ENCODE assay signal across 9 mouse cellular contexts in the genomic region with DNA sequence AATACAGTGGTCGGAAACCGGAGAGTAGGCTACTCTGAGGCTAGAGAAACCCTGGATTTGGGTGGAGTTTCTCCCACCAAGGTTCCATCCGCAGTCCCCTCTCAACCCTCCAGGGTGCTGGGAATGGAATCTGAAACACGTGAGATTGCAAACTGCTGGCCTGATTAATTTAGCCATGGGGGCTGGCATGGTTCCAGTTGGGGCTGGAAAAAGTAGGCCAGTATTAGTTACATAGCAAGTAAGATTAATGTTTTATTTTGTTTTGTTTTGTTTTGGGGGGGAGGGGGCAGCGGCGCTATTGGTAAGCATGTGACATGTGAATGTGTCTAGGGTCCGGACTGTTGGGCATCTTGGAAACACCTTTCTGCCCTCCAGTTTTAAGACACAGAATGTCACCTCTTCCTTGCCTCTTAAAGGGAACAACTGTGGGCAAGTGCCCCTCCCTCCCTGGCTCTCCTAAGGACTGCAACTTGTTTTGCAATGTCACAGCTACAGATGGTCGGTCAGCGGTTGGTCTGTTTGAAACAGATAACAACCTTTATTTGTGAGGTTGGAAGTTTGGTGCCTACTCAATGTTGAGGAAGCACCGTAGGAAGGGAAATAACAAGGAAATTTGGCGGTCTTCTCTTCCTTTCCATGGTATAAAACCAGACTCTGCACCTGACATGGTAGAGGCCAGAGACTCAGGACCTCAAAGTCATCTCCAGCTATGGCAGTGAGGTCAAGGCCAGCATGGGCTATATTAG. TPM values are rescaled to one million over a fixed set of nuclear protein-coding genes. Genes with fewer than 3 reads are reported as not detected.
DNase-seq lines count a peak whose midpoint lies in the region; ATAC-seq and TF ChIP-seq lines count a peak whose summit lies in the region.
"Had no signal": no experiment of that assay in that cellular context is flagged by ENCODE, and none has a peak within 500 bp of the region (broad histone marks: within the 10 kb centered on the region; RNA-seq: fewer than 3 reads in every experiment).

No protein-coding gene starts in this region.

- TF ChIP-seq POLR2A in kidney, adult 2 months (IDR thresholded peaks at IDR 0.05; ENCODE audit: low read depth, low read length): no peak

- WGBS in kidney, adult 2 months: 18% methylated on average over 11 of the region's 11 CpGs
- 76% methylated on average over 11 of the region's 11 CpGs for WGBS in forebrain, embryonic 15.5 days

- intact Hi-C loops in left cerebral cortex, postnatal 4 days (cut with DNase I): loop anchor here (2.0 to 5.0 kb wide), 2 partner anchors 236 to 304 kb away; no protein-coding TSS in a partner anchor

- peak overlapping the region; percentile 83 for H3K27ac ChIP-seq in kidney, adult 2 months (ENCODE audit: insufficient read depth, low read depth, low read length)
- no peak overlapping the region for H3K27ac ChIP-seq in forebrain, embryonic 15.5 days (replicated peaks)
- H3K27ac ChIP-seq: neural tube, embryonic 13.5 days had no signal

- H3K4me3 ChIP-seq in kidney, adult 2 months (ENCODE audit: insufficient read depth, low read depth, low read length): no peak overlapping the region
- H3K4me3 ChIP-seq in forebrain, embryonic 15.5 days: no peak overlapping the region
- H3K4me3 ChIP-seq: neural tube, embryonic 13.5 days had no signal

- peak; percentile 24; the same call in 1 of the 2 replicates for TF ChIP-seq CTCF in kidney, adult 2 months (conservative IDR thresholded peaks at IDR 0.05; ENCODE audit: insufficient read depth, insufficient read length, low read depth, low read length)

- H3K36me3 ChIP-seq in kidney, adult 2 months (ENCODE audit: control insufficient read depth, insufficient read depth, low read length): no peaks in the 10 kb centered on the region
- no peaks in the 10 kb centered on the region for H3K36me3 ChIP-seq in forebrain, embryonic 15.5 days
- H3K36me3 ChIP-seq: neural tube, embryonic 13.5 days had no signal

- H3K4me2 ChIP-seq in forebrain, embryonic 15.5 days (replicated peaks): no peak overlapping the region
- H3K4me2 ChIP-seq: neural tube, embryonic 13.5 days had no signal

- peak; percentile 28 for DNase-seq in left cerebral cortex, postnatal 4 days
- DNase-seq in left cerebral cortex, adult 11 months (ENCODE audit: low spot score): no peak
- DNase-seq in brain, adult 2 months (ENCODE audit: low read depth, low spot score): peak; percentile 23
- DNase-seq in kidney, adult 2 months: peak; percentile 93
- DNase-seq in adipocyte (ENCODE audit: low spot score): no peak
- DNase-seq in cerebellum, adult 8-10 months: no peak

- no peaks in the 10 kb centered on the region for H3K9me3 ChIP-seq in forebrain, embryonic 15.5 days
- H3K9me3 ChIP-seq: neural tube, embryonic 13.5 days had no signal

- no peak overlapping the region for H3K9ac ChIP-seq in forebrain, embryonic 15.5 days (replicated peaks)
- H3K9ac ChIP-seq: neural tube, embryonic 13.5 days had no signal

- peak; percentile 62 for ATAC-seq in megakaryocyte, adult 5-6 weeks (ENCODE audit: poor library complexity, severe bottlenecking)
- ATAC-seq in forebrain, embryonic 15.5 days (replicated peaks): no peak

- no peaks in the 10 kb centered on the region for H3K27me3 ChIP-seq in kidney, adult 2 months (replicated peaks; ENCODE audit: control insufficient read depth, insufficient read depth, low read length)
- H3K27me3 ChIP-seq in forebrain, embryonic 15.5 days: no peaks in the 10 kb centered on the region
- H3K27me3 ChIP-seq: neural tube, embryonic 13.5 days had no signal

- H3K4me1 ChIP-seq in kidney, adult 2 months (ENCODE audit: control insufficient read depth, insufficient read depth, low read length): peaks cover 6% of the 10 kb centered on the region; the same call in 1 of the 2 replicates
- peaks cover 3% of the 10 kb centered on the region; the same call in 1 of the 2 replicates for H3K4me1 ChIP-seq in forebrain, embryonic 15.5 days

RNA-seq across cellular contexts. Expression of a gene that starts 5.2 kb away (rescaled TPM):
- 1 to 10 TPM; 4.6 to 5.8 TPM for total RNA-seq in left cerebral cortex, postnatal 4 days (2021)
- 0.33 and 0.67 TPM in 2 replicates for polyA plus RNA-seq in kidney, adult 2 months (2012; rRNA removed)
- 21.0 and 25.9 TPM in 2 replicates for total RNA-seq in megakaryocyte, adult 5-6 weeks (2015)
- total RNA-seq in megakaryocyte, adult 5-6 weeks (2017): 30.1 and 70.6 TPM in 2 replicates
- polyA plus RNA-seq in forebrain, embryonic 15.5 days (2015; fragmentation: Nextera tagmentation; extraction: Ambion mirVana): 8.9 and 10.6 TPM in 2 replicates

Comparison
In these comparisons a context has a peak if more than half of its experiments do, and no peak if none do; other contexts are left out.
1. DNase-seq: peak in left cerebral cortex, postnatal 4 days (single experiment), brain, adult 2 months (single experiment) and kidney, adult 2 months (single experiment); none in left cerebral cortex, adult 11 months (single experiment), adipocyte (single experiment) and cerebellum, adult 8-10 months (single experiment).